In genomic region chr13:5956145-5956544, GRCm38 (mm10) we compare ENCODE assay signal across 11 mouse cellular contexts.
"Had no signal": no experiment of that assay in that cellular context is flagged by ENCODE, and none has a peak within 500 bp of the region (broad histone marks: within the 10 kb centered on the region; RNA-seq: fewer than 3 reads in every experiment).

No protein-coding gene starts in this region.

- DNase-seq: kidney, postnatal 25 days; layer of hippocampus, adult 9-11 months; liver; lung, adult 18-20 months; lung, postnatal 14 days; lung, postnatal 4 days; retina, postnatal 1 day; thymus, adult 2 months; thymus, postnatal 4 days had no signal

- ATAC-seq: liver, embryonic 12.5 days; midbrain, embryonic 15.5 days had no signal
